Mouse (Mus musculus) erythroblast, embryonic 14.5 days (primary cell): ENCODE measurements around the gene Xrcc1.

ENCODE experiments used
- GATA1 ChIP-seq: IDR thresholded peaks from 2 replicates; pipeline ENCODE4 v1.6.1; 2012; ENCODE audit warnings: low read length, inconsistent platforms, mixed read lengths
- TAL1 ChIP-seq: IDR thresholded peaks from 3 replicates; pipeline ENCODE4 v1.6.1; 2012; ENCODE audit warnings: low read length, inconsistent platforms, mixed read lengths

DNA sequence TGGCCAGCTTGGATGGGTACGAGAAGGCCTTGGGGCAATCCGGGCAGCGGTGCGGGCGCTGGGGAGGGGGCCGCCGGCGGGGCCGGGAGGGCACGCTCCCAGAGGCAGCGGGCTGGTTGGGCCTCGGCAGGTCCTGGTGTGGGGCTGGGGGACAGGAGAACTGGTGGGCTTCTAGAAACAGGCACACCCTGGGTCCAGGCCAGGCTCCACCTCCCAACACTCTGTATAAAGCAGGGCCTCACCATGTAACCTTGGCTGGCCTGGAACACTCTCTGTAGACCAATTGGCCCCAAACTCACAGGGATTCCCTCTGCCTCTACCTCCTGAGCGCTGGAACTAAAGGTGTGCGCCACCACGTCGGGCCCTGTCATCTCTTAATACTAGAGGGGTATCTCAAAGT, 39.9 kb downstream of the Xrcc1 start:
- TF ChIP-seq GATA1 (no peak), TAL1 (no peak)
